Mouse (Mus musculus) G1E (cell line): Measurements from ENCODE around the gene Amfr.

ENCODE experiments used
- CTCF ChIP-seq: IDR thresholded peaks from 2 replicates; pipeline ENCODE4 v1.5.1; 2012; ENCODE audit warnings: low read depth, low read length, inconsistent platforms, mixed read lengths
- GATA1 ChIP-seq: IDR thresholded peaks from 2 replicates; pipeline ENCODE4 v1.6.1; 2012; ENCODE audit warnings: borderline replicate concordance, low read length, inconsistent platforms, mixed read lengths
- POLR2AphosphoS5 ChIP-seq: IDR thresholded peaks from 2 replicates; pipeline ENCODE4 v1.6.1; 2012; ENCODE audit warnings: low read depth, low read length, inconsistent platforms; ENCODE audit not compliant: insufficient replicate concordance

DNA sequence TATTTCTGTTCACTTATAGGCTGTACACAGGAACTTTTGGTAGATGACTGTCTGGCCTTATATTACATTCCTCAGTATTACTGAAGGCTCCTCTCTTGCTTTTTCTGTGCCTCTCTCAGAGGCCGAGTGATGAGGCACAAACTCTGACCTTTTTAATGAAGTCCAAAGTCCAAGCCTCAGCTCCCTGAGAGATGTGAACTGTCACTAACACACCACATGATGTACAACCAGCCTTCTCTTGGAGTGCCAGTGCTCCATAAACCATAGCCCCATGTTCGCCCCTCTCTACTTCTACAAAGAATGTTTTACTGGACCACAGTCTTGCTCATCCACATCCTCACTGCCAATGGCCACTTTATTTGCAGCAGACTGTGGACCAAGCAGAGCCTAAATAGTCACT lies 37.3 kb downstream of the Amfr start:
- no peak for TF ChIP-seq CTCF
- TF ChIP-seq GATA1: no peak
- TF ChIP-seq POLR2AphosphoS5: no peak
